Mouse (Mus musculus) G1E-ER4 (cell line): ENCODE measurements around the gene Plin3. TPM values are rescaled to one million over a fixed set of nuclear protein-coding genes. Genes with fewer than 3 reads are reported as not detected.

Experiments
- GATA1 ChIP-seq: IDR thresholded peaks from one replicate; pipeline ENCODE4 v1.8.0; 2012; ENCODE audit warnings: low read length, inconsistent platforms
- polyA plus RNA-seq: library from polyadenylated mRNA; stranded (reverse); fragments of >175 nt; gene quantifications from 2 replicates; pipeline ENCODE4 v1.2.3, GENCODE M21; 2012

Plin3 gene
- polyA plus RNA-seq, 1 experiment, result 7.9 TPM

- TF ChIP-seq GATA1, result no peak
These were observed 23.5 kb downstream of the Plin3 start for GRCm38 (mm10) chr17:56269153-56269630.

GRCm38 (mm10) chr17:56266271-56266670, 26.4 kb downstream of the Plin3 start:
- TF ChIP-seq GATA1, result no peak

DNA sequence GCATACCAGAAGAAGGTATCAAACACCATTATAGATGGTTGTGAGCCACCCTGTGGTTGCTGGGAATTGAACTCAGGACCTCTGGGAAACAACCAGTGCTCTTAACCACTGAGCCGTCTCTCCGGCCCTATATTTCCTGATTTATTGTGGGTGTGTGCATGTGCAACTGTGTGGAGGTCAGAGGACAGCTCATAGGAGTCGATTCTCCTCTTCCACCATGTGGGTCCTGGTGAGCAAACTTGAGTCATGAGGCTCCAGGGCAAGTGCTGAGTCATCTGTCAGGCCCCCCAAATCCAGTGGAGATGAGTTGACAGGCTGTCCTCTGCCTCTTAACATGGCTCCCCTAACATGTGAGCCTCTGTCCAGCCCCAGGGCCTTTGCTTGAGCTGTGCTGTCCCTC, 26.8 kb downstream of the Plin3 start:
- TF ChIP-seq GATA1, result no peak

DNA sequence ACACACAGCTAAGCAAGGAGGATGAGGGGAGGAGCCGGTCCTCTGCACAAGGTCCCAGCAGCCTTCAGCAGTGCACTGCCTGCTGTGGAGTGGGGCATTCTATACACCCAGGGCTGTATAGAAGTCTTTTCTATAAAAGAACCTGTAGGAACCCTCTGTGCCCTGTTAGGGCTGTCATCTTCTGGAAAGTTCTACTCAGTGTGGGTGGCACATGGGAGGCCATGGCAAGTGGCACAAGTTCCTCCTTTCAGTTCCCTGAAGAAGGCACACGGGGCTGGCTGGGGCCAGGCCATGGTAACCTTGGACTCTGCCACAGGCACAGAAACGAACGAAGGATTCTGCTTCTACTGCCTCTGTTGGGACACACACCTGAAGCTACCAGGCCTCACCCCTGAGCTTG, 27.7 kb downstream of the Plin3 start:
- no peak for TF ChIP-seq GATA1

DNA sequence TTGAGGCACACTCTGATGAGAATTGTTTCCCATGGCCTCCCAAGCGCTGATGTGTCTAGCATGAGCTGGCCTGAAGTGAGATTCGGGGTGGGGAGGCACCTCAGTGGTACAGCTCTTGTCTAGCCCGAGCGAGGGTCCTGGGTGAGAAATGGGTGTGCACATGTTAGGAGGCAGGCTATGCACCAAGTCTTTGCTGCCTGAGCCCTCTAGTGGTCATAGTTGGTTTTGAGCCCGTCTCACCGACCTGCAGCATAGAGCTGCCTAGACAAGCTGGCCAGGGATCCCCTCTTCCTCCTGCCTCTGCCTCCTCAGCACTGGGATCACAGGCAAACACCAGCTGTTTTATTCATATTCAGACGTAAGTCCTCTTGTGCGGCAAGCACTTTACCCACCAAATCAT, 28.7 kb downstream of the Plin3 start:
- TF ChIP-seq GATA1, result no peak

- TF ChIP-seq GATA1, result no peak
These were observed 30.0 kb downstream of the Plin3 start for GRCm38 (mm10) chr17:56262645-56263094.

DNA sequence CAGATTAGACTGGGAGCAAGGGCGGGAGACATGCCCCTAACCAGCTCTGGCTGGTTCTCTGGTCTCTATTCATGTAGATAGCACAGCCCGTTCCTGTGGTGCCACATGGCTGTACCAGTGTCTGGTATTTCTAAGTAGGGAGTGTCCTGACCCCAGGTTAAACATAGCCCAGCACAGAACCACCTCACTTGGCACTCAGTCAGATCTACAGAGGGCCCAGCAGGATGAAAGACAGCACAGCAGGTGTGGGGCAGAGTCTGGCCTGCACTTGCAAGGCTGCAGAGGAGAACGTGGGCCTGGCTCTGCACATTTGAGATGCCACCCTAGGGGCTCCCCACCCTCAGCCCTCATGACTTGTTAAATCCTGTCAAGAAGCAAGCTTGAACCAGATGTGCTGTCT, 31.5 kb downstream of the Plin3 start:
- no peak for TF ChIP-seq GATA1

DNA sequence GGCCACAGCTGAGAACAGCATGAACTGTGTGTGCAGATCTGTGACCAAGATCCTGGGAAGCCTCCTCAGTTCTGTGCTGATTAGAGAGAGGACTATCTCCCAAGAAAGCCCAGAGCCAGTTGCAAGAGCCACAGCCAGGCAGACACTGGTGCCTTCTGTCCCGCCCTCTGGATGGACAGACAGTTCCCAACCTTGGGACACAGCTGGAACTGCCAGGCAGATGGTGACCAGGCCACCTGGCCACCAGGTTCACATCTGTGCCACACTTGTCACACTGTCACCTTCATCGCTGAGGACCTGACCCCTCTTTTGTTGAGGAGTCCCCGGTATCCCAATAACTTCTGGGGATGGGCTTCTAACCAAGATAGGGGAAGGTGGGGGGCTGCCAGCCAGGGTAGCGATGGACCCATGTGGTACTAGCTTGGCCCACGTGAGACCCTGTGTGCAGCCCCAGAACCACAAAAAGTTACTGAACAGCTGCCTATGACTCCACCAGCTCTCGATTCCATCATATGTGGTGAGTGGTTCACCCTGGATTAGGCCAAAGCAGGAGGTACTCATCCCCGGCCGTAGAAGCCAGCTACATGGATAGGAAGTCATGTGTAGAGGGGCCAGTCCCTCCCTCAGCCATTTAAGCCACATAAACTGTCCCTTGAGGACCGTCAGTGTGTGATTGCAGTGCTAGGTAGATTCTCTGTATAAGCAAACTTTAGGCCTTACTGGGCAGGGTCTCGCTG, 33.2 kb downstream of the Plin3 start:
- TF ChIP-seq GATA1, result no peak

DNA sequence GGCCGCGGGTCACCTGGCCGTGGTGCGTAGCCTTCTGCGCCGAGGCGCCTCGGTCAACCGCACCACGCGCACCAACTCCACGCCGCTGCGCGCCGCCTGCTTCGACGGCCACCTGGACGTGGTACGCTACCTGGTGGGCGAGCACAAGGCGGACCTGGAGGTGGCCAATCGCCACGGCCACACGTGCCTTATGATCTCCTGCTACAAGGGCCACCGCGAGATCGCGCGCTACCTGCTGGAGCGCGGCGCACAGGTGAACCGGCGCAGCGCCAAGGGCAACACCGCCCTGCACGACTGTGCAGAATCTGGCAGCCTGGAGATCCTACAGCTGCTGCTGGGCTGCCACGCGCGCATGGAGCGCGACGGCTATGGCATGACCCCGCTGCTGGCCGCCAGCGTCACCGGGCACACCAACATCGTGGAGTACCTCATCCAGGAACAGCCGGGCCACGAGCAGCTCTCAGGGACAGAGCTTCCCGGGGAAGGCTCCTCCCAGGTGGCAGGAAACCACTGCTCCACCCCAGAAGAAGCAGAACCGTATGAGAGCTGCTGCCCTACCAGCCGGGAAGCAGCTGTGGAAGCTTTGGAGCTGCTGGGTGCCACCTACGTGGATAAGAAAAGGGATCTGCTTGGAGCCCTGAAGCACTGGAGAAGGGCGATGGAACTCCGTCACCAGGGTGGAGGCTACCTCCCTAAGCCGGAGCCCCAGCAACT, 35.3 kb downstream of the Plin3 start:
- TF ChIP-seq GATA1, result no peak

DNA sequence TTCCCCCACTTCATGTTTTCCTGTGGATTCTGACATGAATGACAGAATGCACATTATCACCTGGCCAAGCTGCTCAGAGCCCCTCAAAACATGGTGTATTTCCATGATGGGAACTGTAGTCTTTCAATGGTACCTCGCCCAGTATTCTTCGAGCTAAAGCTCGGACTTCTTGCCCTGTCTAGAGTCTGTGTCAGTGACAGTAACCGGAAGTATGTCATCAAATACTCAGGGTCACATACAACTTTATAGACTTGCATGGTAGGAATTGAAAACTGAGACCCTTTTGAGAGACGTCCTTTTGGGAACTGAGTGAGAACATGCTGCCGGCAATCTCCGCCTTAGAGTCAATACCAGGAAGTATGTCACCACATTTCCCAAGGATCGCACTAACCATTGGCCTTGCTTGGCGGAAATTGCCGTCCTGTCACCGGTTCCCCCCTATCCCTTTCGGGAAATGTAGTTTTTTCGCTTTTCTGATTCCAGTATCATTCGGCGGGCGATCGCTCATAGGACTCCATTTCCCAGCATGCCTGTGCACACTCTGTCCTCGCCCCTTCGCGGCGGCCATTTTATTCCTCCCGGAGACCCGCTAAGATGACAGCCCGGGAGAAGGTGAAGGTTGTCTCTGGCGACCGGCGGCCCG, 36.3 kb downstream of the Plin3 start, which contains the start of gene Fem1a:
Fem1a (plus strand) TSS at position 572 of the 643 bp plus-strand sequence.
- TF ChIP-seq GATA1, result no peak

DNA sequence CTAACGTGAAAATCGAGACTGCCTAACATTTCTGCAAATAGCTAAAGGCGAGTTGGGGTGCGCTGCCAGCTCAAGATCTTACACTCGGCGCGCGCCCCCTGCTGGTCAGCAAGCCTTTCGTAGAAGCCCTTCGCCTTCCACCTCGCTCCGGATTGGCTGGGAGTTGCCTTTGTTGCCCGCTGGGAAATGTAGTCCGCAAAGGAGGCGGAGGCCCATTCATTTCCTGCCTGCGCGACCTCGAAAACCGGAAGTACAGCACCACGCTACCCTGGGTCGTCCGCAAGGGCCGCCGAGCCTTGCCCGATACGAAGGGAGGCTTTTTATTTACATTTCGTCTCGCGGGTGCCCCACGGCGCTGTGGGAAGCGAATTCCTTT, 36.8 kb downstream of the Plin3 start:
- TF ChIP-seq GATA1, result no peak

DNA sequence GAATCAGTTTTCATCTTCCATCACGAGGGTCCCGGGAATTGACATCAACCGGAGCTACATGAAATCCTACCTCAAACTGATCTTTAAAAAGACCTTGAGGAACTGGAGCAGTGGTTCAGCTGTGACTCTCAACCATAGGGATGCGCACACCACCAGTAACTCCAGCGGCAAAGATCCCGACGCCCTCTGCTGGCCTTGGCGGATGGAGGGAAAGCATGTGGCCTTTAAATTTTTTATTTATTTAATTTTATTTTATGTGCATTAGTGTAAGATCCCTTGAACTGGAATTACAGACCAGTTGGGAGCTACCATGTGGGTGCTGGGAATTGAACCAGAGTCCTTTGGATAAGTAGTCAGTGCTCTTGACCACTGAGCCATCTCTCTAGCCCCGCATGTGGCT, 37.2 kb downstream of the Plin3 start:
- no peak for TF ChIP-seq GATA1

DNA sequence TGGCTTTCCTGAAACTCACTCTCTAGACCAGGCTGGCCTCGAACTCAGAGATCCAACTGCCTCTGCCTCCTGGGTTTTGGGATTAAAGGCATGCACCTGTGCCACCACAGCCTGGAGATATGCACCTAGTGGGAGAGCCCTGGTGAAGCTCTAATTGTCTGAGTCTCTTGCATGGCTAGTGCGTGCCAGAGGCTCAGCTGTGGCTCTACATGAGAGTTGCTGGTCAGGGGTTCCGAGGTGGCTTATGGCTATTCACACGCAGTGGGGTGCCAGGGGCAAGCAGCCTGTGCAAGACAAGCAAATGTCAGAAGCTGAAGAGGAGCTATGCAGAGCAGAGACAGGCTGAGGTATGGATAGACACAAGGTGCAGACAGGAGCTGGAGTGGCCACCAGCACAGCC, 38.0 kb downstream of the Plin3 start:
- TF ChIP-seq GATA1, result no peak

- no peak for TF ChIP-seq GATA1
These were observed 41.4 kb downstream of the Plin3 start for GRCm38 (mm10) chr17:56251136-56251829.

GRCm38 (mm10) chr17:56245608-56246007, 47.1 kb downstream of the Plin3 start:
- TF ChIP-seq GATA1, result no peak
